7 mouse cellular contexts compared by ENCODE assay signal in the genomic region with DNA sequence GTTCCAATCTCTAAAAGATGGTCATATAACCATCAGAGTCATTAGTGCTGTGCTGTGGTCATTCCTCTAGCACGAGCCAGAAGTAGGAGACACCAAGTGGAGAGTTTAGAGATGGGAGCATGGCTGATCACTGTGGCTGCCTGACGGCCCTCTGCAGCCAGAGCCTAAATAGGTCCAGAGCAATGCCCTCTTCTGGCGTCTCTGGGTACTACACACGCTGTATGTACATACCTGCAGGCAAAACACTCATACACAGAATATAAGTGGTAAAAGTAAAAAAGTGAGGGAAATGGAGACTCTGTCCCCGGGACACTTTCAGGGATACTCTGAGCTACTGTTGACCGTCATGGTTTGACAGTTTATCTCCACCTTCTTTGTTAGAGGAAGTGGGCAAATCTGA.
"Had no signal": no experiment of that assay in that cellular context is flagged by ENCODE, and none has a peak within 500 bp of the region (broad histone marks: within the 10 kb centered on the region; RNA-seq: fewer than 3 reads in every experiment).

No protein-coding gene starts in this region.

- DNase-seq: kidney, adult 8-10 months; kidney, postnatal 25 days; liver, embryonic 13.5 days; lung, adult 2 months; lung, postnatal 36 days; midbrain, embryonic 14.5 days; thymus, postnatal 36 days had no signal
